Mouse (Mus musculus) testis, postnatal 10 days (tissue): ENCODE measurements around the gene Fam170b.

Experiments used
- DNase-seq: peaks from one replicate; pipeline ENCODE4 v3.0.0; 2021; ENCODE audit warnings: low spot score

Gene Fam170b

DNA sequence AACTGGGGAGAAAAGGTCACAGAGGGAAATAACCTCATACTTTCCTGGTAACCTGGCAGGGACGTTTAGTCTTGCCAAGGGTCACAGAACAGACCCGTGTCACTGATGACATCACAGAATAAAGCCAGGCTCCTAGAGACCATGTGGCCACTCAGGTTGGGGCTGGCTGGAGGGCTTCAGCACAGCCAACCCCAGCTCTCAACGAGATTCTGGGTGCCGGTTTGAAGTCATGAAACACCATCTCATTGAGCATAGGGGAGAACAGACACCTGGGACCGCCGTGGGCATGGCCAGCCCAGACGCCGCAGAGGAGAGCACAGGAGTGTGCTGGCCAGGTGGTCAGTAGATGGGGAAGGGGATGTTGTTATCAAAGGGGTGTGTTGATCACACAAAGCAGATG, at the start of gene Fam170b:
Gene Fam170b, plus strand, starts transcription at position 116 of the 400 bp plus-strand sequence.
- no peak for DNase-seq

DNA sequence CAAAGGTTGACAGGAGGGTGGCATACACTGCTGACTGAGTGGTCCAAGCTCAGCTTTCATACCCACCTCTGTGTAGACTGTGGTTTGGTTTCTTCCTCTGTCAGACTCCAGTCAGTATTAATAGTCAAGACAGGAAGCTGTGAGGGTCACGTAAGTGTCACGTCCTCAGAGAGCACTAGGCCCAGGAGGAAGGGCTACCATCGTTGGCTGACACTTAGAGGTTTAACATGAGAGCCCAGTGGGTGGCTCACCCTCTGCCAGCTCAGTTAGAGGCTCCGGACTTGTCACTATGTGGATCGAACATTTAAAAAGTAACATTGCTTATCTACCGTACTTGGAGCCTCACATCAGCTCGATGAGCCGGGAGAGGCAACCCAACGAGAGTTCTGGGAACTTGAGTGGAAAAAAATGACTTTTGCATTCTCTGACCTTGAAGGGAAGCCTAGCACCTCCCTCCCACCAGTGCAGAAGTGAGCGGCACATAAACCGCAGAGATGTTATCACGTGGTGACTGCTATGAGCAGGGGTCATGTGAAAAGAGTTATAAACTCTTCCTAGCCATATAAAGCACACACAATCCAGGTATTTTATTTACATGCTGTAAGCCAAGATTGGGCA, 49.5 kb upstream of the Fam170b start:
- no peak for DNase-seq

DNA sequence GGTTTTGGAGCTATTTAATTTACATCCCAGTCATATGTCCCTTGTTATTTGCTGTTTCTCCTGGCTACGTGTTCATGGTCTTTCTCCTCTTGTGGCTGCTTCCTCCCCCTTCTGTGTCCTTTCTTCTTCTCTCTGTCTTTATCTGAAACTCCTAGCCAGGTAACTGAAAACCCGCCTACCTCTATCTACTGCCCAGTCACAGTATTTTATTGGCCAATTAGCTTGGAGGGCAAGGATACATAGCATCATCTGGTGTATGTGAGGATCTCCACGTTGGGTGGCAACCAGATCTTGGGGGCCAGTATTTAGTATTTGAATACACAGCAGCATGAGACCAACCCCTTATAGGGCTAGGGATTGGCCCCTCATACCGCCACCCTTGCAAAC, 49.0 kb upstream of the Fam170b start:
- DNase-seq = no peak

DNA sequence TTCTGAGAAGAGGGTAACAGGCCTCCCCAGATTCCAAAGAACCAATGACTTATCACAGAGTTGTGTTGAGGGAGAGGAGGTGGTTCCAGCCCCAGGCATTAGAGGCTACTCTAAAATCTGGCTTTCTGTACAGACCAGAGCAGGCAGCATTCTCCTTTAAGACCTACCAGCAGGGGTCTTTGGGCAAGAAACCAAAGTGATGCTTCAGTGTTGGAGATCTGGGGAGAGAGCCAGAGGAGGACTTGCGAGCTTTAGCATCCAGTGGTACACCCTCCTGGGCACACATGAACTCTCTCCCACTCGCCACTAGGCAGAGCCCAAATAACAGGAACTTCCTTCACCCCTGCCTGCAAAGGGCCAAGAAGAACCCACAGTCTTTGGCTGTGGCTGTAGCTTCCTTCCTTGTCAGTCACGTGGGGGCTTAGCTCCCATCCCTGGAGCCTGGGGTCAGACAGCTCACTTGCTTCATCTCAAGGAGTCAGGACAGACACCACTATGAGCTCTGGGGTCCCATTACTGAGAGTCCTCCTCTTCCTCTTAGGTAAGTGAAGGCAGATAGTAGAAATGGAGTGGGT, 48.1 kb upstream of the Fam170b start, which contains the start of gene Tmem273:
Gene Tmem273, plus strand, starts transcription at position 408 of the 575 bp plus-strand sequence.
- no peak for DNase-seq

DNA sequence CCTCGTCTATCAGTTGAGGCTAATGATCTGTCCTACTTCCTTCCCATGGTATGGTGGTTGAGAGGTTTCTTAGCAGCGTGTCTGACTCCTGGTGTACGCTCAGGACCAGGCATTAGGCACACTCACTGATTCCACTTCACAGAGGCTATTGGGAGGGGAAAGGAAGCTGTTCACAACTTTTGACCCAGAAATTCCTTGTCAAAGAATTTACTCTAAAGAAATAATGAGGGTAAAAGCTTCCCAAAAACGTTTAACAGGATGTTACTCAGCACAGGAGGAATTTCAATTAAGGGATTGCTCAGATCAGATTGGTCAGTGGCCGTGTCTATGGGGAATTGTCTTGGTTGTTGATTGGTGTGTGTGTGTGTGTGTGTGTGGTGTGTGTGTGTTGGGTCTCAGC, 46.1 kb upstream of the Fam170b start:
- DNase-seq = no peak

DNA sequence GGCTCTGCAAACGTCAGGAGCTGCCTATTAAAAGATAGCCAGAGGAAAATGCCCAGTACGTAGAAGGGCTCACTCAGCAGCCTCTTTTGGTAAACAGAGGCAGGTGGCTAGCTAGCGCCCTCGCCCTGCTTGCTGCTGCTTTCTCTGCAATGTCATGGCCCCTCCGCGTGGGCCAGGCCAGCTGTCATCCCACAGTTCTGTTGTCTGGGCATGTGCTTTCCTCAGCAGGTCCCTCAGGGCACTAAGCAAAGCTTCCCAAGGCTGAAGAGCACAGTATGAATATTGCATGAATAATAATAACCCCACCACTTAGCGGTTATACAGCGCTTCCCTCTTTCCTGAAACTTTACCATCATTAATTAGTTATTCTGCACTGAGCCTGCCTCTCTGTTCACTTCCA, 37.4 kb upstream of the Fam170b start:
- no peak for DNase-seq

DNA sequence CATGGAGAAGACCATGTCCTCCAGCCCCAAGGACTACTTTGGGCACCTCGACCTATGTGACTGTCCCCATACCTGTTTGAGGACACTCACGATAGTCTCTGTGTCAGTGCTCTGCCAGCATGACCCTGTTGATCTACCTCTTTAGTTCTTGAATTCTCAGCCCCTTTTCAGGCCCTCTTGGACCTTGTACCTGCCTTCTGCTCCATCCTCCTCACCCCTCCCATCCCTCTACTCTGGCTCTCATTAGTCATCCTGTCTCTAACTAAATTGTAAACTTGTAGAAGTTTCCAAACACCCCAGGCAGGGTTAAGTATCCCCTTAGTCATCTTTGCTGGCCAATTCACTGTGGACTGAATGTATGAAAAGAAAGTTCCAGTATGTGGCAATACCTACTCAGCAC, 36.0 kb upstream of the Fam170b start:
- no peak for DNase-seq

DNA sequence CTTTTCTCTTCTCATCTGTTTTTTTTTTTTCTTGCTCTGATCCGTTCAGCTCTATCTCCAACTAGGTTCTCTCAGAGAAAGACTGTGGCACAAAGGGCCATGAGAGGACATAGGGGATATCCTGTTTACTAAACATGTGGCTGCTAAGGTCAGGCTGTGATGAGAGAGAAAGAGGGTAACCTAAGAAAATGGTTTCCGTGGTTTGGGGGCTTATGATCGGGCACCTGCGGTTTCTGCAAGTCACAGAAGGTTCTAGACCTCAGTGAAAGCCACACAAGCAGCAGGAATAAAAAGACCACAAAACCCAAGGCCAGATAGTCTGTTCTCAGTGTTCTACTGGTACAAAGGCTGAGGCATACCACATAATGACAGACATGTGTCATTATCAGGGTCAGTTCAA, 35.4 kb upstream of the Fam170b start:
- no peak for DNase-seq

DNA sequence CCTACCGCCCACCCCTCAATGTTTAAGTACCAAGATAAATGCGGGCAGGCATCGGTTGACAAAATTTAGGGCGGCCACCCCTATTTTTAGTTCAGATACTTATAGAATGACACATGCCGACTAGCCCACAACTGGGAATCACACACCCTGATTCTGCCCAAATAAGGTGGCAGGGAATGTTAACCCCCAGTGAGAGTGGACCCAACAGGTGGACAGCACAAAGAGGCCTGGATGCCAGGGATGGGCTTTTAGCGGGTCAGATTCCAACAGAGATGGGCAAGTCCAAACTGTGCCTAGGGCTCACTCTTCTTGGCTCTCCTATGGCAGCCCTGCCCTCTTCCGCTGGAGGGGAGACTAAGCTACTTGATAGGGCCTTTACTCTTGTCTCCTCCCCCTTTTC, 33.7 kb upstream of the Fam170b start:
- DNase-seq = no peak

DNA sequence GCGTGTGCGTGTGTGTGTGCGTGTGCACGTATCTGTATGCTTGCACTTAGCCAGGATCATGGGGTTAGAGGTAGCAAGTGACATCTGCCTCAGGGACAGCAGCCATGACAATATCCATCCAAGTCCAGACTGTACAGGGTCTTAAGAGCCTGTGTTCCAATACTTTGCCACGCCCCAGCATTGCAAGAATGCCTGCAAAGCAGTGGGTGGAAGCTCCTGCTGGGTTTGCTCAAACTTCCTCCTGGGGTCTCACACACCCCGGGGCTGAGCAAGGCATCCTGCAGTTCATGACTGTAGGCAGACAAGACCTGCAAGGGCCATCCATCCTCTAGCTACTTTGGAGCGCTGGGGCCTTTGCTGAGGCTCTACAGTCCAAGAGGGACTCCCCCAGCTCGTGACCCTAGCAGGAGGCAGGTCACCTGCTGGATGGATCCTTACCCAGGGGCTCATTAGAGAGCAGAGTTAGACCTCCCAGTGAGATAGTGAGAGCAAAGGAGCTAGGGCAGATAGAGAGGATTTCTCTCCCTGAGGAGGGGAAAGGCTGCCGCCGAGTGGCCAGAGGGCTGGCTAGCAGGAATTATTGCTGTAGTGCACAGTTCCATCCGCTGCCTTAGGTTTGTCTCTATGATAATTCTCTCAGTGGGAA, 32.6 kb upstream of the Fam170b start:
- peak; percentile 78 for DNase-seq

DNA sequence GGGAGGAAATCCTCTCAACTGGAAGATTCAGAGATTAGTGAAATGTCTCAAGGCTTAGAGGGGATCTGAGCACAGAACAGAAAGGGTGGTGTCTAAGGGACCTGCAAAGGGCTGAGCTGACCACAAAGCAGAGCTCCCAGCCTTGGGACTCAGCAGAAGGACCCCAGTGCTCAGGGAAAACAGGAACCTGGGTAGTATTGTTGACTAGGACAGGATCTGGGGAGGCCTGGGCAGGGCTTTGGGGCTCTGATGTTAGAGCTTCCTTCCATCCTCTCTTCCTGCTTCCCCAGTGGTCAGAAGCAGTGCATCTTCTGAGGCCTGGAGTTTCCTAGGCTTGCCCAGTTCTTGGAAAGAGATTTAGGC, 32.1 kb upstream of the Fam170b start:
- DNase-seq = no peak

DNA sequence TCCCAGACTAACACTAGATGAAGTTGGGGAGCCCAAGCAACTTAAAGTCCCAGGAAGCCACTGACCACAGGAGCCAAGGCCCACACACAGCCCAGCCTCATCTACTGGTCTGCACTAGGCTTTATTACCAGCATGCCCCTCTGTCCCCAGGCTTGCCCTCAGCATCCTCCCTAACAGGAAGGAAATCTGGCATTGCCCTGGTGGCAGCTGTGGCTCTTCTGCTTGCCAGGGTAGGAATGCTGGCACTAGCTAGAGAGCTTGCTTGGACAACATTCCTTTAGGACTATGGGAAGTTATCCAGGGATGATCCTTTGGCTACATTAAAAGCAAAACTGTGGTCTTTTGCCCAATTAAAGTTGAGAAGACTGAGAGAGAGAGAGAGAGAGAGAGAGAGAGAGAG, 23.7 kb upstream of the Fam170b start:
- no peak for DNase-seq

DNA sequence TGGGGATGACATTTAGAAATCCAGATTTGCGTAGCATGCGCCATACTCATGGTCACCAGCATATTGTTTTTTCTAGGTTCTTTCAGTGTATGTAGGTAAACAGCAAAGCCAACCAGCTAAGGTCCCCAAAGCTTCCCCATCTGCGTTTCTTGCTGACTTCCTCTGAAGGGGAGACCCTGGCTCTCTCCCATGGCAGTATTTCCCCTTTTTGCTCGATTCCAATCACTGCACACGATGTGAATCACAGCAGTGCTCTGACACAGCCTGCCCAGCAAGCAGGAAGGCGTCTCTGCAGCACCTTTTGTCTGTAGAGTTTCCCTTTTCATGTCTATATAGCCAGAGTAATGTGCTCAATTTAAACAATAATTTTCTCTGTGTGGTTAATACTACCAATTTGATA, 21.3 kb upstream of the Fam170b start:
- no peak for DNase-seq

DNA sequence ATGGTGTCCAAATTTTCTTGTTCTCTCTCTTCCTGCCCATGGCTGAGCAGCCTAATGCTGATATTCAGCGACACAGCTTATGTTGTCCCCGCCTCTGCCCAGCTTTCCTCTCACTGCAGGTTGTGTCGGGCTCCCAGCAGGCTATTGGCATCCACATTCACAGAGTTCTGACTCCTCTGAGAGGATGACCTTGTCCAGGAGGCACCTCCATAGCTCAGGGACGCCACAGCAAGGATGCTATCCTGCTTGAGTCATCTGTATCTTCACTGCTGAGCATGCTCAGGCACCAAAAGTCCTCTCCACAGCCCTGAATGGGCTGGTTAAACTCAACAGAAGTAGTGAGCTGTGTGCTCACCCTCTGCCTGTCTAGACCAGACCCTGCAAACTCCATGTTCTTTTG, 18.8 kb upstream of the Fam170b start:
- DNase-seq = no peak

DNA sequence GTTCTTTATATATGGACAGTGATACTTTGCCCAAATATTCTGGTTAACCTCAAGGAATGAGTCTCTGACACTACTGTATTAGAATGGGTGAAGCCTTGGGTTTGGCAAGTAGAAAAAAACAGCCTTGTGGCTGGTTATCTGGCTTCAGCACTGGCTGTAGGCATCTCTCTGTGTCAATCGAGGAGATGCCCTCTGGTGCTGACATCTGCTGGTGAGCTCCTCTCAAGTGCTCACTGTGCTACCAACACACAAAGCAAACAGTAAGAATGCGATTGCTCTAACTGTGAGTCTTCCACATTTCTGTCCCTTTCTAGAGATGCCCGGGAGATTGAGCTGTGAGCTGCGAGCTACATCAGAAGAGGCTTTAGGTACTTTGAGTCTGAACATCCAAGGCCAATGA, 17.2 kb upstream of the Fam170b start:
- DNase-seq = no peak

DNA sequence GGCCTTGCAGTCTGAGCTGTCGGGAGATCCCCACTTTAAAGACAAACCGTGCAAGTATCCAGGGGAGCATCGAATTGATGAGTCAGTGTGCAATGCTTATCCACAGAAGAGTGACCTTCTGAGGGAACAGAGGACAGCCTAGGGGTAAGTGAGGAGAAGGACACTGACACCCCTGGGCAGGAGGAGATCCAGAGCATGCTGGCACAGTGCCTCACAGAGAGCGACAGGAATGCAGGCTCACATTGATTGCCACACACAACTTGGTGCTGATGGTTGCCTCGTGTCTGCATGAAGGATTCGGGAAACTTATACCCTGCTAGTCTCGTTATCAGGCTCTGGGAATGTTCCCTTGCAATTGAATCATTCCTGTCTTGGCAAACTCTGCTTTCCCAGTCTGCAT, 16.5 kb upstream of the Fam170b start:
- DNase-seq = no peak

DNA sequence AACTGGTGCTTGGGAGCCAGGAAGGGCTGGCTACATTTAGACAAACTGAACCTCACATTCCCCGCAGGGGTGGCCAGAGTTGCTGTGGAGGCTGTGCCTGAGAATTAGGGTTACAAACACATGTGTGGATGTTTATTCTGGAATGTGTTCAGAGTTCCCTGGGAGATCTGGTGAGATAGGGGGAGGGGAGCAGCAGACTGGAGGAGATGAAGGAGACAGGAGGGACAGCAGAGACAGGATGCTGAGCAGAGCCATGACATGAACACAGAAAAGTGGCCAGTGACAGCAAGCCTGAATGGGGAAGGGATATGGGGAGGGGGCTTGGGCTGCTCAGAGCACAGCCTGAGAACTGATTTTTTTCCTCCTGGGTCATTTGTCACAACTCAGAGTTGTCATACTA, 14.5 kb upstream of the Fam170b start:
- DNase-seq = no peak

DNA sequence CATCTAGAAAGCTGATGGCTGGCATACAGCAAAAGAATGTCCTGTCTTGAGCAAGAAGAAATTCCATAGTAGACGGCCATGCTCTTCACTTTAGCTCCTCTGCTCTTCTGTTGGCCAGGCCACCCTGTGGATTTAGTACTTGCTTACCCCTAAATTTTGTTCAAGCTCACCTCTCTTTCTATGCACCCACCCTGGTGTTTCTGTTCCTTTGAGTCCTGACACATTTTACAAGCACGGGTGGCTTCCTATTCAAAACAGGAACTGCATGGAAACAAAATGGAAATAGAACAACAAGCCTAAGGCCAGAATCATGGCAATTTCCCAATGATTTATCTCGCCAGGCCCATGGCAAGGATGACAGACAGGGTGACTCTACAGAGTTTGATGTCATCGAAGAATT, 10.9 kb upstream of the Fam170b start:
- no peak for DNase-seq

DNA sequence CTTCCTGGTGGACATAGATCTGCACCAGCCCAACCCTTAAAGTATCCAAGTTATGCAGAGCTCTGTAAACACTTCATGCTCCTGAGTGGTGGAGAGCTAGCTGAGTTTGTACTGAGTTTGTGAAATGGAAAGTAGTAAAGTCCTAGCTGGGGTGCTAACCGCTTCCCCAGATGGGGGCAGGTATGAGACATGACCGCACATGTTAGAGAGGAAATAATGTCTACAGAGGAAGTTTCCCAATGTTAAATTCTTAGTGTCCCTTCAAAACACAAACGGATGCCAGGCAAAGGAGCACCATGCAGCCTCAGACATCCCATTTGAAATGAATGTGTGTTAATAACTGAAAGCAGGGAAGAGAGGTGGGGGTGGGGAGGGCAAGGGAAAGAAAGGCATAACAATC, 9.9 kb upstream of the Fam170b start:
- DNase-seq = no peak

DNA sequence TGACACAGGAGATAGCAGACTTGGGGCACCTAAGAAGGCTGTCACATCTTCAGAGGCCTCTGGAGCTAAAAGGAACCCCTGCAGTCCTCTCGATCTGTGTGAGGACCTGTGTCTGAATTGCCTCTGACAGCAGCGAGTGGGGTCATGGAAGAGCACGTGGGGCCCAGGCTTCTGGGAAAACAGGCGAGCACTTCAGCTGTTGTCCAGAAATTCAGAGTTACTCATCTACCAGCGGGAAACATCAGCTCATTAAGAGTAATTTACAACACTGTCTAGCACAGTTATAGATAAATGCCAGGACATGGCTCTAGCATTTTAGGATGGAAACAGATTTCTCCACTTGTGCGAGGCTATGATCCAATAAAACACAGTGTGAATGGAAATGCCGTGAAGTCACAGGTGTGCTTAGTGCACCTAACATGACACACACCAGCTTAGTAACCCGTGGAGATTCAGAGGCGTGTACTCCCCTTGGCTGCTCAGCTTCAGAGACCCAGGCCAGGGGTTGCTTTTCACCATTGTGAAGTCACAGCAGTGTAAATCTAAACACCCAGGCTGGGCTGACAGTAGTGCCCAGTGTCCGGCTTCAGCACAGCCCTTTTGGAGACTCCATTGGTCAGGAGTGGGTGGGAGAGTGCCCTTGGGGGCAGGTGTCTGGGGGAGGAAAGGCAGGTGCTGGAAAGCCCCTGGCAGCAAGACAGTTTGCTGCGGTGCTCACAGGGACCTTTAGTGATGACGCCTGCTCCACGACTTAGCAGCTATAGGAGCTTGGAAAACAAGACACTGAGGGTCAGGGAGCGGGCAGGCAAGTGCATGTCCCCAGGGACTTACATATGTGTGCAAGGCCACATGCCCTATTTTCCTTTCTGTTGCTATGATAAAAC, 9.3 kb upstream of the Fam170b start:
- no peak for DNase-seq

DNA sequence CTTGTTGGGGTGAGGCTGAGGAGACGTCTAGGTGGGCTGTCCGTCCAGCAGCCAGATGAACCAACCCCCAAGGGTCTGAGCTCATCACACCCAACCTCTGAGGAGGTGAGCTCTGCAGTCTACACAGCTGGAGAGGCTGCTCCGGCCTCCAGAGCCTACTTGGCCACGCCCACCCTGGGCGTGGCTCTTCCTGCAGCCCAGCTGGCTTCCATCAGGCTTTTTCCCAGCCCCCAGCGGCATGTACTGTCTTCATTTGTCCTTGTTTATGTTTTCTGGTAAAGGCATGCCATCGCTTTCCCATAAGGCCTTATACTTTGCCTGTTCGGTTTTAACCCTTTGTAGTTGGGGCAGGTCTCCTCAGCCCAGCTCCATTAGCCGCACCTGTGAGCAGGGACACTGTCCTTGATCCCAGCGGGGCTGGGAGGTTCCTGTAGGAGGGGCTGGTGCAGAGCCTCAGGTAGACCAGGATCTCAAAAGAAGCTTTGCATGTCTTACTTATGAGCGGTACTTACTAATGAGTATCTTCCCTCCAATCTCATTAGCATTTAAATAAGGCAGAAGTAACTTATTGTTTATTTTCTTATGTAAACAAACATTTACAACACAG, 8.2 kb upstream of the Fam170b start:
- DNase-seq = peak; percentile 80

DNA sequence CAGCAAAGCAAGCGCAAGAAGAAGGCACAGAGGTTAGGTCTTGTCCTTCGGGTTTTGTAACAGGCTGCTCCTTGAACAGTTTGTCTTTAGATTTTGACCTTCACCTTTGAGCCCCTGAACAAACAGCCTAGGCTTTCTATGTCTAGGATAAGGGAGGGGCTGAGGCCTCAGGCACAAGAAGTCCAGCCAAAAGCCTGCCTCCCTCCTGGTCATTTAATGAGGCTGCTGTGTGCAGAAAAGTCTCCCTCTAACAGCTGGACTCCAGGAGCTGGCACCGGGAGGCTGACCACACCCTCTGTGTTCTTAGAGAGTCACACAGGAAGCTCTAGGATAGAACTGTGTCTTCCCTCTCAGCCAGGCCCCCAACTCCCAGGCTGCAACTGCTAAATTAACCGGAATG, 6.6 kb upstream of the Fam170b start:
- peak; percentile 71 for DNase-seq
